Mouse (Mus musculus) lung, postnatal 14 days (tissue): ENCODE measurements around the gene Celf5.

Experiments used
- DNase-seq: peaks from one replicate; pipeline ENCODE4 v3.0.0; 2021

Celf5 gene

DNA sequence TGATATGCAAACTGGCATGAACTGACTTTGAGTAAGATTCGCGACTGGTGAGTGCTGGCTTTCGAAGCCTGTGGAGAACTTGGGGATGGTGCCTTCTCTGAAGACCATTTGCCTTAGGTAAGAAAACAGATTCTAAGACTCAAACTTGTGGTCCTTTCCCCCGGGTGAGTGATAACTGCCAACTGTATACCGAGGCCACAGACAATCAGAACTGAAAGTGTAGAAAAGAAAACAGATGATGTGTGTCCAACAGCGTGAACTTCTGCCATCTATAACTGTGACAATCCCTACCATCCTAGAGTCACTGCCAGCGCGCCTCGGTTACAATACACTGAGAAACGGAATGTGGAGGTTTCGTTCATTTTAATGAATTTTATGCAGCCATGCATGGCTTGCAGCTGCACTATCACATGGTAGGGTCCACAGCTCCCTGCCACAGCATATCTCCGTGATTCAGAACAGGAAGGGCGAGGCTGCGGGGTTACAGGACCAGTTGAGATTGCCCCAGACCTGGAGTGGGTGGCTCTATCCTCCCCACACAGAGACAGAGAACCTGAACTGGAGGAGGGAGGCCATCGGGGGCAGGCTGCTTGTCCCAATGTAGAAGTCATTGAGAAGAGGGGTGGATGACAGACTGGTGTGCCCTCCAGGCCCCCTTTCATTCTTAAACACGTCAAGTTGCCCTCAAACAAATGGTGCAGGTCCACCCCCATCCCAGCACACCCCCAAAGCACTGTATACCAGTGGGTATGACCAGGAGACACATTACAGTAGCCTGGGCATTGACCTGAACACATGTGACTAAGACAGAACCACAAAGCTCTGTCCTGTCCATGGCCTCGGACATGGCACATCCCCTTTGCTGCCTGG, 15.1 kb upstream of the Celf5 start:
- no peak for DNase-seq

DNA sequence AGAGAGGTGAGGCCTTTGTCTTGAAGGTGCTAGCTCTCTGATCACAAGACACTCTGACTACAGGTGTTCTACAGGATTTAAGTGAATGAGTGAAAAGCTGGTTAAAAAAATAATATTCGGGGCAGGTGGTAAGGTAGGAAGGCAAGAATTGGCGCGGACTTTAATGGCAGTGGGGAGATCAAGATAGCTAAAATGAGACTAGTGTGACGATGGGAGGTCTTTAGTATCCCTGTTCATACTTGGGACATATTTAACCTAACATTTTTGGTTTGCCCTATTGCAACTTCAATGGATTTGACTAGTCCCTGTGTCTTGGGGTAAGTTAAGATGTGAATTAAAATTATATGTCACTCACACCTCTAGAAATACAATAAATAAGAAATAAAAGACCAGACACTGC, 14.5 kb upstream of the Celf5 start:
- no peak for DNase-seq

DNA sequence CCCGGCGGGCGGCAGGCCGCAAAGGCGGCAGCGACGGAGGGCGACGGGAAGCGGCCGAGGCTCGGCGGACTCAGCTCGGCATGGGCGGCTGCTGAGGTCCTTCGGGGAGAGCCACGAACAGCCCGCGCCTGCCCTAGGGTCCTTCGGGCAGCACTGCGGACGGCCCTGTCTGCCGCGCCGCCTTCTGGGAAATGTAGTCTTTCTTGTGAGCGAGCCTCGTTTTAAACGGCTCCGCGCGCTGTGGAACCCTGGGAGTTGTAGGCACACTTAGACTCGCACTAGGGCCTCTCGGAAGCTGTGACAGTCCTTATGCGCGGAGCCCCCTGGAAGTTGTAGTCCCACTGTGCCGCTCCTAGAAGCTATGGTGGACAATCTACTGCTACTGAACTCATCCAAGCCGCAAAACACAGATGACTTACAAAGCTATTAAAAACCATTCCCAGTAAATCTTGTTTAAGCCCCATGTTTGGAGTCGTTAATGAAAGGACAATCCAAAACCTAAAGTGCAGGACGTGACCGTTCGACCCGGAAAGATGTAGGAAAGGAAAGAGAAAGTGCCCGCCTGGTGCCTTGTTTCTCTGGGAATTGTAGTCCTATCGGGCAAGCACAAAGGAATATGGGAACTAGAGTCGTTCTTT, 13.9 kb upstream of the Celf5 start, which contains the start of gene Ncln:
Gene Ncln (minus strand): TSS at position 129 of the 638 bp plus-strand sequence.
- DNase-seq = peak; percentile 98

DNA sequence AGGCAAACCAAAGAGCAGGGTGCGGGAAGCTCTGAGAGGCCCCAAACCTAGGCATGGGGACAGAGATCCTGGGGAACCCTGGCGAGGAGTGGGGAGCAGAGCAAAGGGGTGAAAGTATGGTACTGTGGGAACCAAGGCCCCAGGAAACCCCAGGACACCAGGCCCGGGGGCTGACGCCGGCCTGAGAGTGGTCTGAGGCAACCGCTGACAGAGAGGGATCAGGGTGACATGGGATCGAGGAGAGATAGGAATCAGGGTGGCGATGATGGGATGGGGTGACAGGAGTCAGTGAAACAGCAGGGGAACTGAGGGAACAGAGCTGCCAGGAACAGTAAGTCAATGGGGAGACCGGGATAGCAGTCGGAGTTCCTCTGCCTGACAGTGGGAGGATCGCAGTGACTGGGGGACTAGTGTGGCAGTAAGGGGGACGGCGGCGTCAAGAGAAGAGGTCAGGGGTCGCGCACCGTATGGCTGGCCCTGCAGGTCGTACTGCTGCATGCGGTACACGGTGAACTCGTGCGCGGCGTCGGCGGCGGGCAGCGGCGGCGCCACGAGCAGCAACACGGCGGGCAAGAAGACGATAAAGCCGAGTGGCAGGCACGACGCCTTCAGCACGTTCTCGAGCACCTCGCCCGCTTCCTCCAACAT, 13.2 kb upstream of the Celf5 start:
- no peak for DNase-seq

DNA sequence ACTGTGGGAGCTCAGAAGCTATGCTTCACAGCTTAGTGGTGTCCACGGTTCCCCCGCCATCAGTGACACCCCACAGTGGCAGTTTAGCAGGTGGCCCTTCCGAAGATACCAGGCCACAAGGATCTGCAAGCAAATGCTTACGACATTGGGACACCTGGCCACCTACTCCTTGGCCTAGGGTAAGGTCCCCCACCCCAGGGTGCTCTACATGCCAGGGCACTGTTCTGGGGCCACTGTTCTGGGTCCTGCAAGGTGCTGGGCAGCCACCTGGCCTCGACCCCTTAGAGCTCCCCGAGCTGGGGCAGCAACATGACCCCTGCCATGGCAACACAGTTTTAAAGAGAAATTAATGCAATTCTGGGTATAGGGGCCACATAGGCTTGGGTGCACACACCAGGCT, 12.6 kb upstream of the Celf5 start:
- no peak for DNase-seq

DNA sequence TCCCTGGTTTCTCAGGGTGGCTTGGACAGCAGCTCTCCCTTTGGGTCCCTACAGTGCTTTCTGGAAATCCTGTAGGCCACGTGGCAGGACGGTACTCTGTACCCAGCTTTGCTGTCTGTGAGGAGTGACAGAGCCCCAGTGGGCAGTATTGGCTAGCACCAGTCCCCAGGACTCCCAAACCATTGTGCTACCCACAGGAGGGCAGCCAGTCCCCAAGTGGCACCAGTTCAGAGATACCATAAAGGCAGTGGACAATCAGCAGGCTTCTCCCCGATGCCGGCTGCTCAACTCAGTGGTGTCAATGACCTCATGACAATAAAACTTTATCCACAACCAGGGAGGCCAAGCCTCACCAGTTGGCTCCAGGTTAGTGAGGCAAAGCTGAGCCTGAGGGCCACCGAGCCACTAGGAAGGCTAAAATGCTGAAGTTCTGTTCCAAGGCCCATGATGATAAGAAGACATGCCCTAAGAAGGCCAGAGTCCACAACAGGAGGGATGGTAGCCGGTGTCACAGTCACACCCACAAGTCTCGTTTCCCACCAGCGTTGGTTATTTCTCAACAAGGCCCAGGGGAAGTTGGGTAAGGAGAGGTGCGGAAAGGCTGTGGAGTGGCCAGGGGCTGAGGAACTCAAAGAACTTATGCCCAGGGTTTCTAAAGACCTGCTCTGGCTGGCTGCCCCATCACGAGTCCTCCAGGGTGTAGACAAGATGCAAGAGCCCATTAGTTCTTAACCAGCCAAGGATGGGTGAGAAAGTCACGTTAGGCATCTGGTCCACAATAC, 11.9 kb upstream of the Celf5 start:
- no peak for DNase-seq

DNA sequence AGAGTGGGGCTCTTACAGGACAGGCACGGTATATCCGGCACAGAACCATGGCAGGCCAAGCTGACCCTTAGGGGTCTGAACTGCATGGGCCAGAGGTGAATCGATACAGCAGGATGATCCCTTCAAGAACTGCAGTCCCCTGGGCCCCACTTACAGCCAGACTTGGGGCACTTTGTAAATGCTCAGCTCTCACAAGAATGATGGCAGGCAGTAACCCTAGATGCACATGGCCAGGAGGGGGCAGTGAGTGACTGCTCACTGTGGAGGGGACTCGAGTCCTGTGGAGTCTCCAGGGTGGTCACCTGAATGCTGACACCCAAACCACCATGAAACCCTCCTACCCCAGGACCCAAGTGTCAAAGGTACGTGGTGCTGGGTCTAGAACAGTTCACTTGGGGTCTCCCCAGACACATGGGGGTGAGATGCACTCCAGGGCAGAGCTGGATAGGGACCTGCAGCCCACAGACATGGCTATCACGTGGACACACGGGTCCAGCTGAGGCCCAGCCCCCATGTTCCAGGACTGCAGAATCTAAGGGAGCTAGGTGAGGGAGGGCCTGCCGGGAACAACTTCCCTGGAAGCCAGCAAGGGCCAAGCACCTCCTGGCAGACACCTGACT, 11.2 kb upstream of the Celf5 start:
- no peak for DNase-seq

DNA sequence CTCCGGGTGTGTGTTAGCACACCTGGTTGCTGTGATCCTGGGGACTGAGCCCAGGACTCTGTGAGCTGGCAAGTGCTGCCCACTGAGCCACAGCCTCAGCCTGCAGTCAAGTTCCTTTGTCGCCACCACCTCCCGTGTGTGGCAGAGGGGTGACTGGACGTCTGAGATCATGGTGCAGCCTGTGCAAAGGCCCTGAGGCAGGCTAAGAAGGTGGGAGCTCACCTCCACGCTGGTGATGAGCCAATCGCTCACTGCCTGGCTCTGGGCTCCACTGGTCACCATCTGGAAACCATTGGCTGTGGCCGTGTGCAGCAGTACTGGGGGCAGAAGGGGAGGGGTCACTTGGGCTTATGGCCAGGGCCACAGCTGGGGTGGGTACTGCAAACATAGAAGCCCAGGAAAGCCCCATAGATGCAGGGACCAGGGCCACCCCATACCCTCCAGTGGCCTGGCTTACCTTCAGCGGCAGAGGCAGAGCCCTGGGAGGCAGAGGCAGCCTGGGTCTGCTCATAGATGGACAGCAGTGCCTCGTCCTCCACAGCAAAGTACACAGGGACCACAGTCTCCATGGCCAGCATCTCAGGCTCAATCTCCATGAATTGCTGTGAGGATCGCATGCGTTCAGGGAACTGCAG, 10.2 kb upstream of the Celf5 start:
- no peak for DNase-seq

DNA sequence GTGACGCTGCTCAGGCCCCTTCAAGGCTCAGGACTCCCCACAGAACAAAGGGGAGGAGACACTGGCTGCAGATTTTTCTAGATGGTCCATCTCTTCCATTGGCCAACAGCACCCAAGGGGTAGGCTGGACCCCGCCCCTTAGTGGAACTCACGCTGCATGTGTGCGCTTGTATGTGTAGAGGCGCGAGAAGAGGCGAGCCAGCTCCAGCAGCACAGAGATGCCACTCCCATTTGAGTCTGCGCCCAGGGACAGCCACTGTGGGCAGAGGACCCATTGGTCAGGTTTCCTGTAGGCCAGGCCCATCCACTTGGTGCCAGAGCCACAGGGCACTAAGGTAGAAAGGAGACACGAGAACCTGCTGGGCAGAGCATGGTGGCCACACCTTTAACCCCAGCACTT, 8.5 kb upstream of the Celf5 start:
- no peak for DNase-seq

DNA sequence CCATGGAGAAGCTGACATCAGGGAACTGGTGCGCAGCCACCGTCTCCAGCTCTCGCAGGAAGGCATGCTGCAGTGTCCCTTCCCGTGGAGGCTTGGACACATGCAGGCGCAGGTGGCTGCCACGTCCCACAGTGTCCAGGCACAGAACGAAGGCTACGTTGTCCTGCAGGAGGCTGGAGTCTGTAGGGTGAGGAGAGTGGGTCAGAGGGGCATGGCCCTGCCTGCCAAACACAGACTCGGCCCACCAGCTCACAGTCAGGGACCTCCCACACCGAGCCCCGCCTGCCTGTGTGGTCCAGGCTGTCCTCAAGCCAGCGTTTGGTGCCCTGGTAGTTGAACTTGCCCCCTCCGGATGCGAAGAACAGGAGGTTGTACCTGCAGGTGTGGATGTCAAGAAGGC, 7.4 kb upstream of the Celf5 start:
- DNase-seq = no peak

DNA sequence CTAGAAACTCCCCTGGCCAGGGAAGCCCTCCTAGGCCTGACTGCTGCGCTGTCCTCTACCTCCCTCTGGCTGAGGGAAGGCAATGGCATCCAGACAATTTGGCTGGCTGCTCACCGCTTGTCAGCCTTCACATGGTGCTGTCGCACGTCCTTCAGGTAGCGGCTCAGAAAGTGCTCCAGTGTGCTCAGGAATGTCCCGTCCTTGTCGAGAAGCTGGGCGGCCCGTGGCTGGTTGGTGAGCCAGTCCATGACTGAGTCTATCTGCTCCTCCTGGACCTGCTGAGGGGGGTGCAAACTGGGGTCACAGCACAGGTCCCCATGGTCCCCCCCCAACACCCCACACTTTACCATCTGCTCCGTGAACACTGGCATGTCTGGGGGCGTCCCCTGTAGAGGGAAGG, 5.6 kb upstream of the Celf5 start:
- no peak for DNase-seq

DNA sequence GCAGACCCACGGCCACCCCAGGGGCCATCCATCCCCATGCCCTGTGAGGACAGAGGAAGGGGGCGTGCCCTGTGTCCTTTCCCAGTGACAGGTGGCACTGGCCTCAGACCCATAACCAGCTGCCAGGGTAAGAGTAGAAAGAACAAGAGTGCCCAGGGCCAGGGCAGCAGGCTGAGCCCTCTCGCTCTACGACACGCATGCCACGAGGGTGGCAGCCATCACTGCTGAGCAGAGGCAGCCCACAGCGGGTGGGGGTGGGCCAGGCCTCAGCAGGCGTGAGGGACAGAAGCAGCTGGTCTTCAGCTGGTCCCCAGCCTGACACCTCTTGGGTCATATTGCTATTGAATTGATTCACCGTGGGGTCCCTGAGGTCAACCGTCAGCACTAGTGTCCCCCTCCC, 4.0 kb upstream of the Celf5 start:
- no peak for DNase-seq

DNA sequence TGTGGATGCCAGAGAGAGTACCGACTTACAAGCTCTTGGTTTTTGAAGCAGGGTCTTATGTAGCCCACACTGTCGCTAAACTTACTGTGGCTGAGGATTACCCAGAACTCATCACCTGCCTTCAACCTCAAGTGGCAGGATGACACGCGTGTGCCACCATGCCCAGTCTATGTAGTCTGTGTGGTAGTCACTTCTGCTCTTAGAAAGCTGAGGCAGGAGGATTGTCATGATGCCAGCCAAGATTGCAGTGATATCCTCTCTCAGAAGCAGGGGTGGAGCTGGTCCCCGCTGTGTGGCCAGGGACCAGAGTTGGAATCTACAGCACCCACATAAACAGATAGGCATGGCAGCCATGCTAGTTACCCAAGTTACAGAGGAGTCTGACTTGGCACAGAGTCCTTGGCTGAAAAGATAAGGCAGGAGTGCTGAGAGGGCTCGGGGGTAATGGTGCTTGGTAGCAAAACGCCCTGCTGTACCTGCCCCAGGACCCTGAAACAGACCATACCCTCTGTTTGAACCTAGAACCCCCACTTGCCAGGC, 3.0 kb upstream of the Celf5 start:
- DNase-seq = no peak

DNA sequence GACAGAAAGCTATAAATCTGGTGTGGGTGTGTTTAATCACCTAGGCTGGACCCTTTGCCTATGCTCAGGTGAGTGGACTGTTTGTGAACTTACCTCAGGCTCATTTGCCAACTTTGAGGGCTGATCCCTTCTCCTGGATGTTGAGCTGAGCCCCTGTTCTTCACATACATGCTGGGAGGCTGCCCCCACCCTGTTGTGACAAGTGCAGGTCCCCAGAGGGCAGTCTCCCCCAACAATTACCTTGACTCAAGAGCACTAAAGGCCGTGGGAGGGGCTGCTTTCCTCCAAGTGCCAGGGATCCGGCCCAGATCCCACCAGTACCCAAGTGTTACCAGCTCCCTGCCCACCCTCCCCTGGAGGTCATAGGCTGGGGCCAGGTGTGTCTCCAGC, 2.5 kb upstream of the Celf5 start:
- DNase-seq = no peak

DNA sequence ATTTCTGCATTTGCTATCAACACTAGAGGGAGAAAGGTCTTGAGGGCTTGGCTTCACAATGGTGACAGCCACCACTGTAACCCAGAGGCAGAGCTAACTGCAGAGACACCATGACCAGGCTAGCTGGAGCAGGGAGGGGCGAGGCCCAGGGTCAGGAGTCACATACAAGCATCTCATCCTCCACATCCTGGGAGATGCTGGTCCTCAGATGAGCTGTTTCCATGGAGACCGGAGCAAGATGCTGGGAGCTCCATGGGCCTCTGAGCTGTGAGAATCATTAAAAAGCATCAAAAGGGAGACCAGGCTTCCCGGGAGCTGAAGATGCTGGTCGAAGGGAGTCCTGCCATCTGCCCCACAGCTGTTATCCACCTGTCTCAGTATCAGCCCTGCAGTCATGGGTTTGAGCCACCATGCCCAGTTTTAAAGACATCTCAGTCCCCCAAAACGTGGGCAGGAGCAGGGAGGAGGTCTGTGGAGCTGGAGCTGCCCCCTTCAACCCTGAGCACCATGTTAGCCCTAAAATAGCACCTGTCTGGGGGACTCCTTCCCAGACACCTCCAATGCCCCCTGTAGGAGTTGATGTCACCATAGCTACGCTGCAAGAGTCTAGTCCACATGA, 2.0 kb upstream of the Celf5 start:
- DNase-seq = no peak

DNA sequence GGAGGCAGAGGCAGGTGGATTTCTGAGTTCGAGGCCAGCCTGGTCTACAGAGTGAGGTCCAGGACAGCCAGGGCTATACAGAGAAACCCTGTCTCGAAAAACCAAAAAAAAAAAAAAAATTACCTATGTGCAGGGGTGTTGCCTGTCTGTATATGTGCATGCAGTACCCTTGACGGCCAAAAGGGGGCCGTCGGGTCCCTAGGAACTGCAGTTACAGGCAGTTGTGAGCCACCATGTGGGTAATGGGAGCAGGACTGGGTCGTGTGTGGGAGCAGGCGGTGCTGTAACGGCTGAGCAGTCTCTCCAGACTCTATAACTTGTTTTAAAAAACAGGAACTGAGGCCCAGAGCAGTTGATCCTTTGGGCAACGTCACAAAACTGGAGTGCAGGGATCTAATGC, 1.5 kb upstream of the Celf5 start:
- DNase-seq = no peak

DNA sequence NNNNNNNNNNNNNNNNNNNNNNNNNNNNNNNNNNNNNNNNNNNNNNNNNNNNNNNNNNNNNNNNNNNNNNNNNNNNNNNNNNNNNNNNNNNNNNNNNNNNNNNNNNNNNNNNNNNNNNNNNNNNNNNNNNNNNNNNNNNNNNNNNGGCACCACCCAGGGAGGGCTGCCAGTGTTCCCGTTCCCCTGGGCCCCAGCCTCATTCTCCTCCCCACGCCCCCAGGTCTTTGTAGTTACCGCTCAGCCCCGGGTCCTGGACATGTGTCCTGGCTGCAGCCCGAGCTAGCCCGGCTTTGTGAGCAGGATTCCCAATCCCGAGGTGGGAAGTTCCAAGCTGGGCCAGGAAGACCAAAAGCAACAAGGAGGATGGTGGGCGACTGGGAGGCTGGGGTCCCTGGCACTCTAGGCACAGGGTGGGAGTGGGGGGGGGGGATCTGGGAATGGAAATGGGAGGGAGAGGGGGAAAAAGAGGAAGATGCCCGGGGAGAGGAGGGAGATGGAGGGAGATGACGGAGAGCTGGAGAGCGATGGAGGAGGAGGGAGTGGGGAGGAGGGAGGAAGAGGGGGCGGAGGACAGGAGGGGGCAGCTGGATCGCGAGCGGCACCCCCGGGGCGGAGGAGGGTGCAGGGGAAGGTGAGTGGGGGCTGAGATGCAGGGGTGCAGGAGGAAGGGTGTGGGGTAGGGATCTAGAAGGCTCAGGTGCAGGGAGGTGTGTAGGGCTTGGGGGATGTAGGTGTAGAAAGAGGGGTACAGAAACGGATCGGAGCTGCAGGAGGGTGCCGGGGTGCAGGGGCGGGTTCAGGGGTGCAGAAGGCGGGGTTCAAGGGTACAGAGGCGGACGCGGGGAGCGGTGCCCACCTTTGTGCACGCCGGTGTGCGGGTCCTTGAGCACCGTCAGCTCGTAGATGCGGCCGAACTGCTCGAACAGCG, 640 bp downstream of the Celf5 start:
- no peak for DNase-seq

DNA sequence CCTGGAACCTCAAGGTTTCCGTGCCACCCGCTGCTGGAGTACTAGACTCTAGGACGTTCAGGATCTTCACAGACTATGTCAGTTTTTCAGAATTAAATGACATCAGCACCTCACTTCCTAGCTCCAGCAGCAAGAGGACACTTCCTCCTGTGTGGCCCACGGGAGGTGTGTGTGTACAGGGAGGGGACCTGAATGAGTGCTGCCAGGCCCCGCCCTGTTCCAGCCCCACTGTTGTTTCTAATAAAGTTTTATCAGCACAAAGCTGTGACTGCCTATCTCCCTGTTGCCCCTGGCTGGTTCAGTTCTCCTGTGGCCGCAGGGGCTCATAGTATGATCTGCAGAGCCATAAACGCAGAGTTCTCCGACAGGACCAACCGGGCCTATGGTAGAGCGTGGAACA, 8.0 kb downstream of the Celf5 start:
- DNase-seq = no peak

DNA sequence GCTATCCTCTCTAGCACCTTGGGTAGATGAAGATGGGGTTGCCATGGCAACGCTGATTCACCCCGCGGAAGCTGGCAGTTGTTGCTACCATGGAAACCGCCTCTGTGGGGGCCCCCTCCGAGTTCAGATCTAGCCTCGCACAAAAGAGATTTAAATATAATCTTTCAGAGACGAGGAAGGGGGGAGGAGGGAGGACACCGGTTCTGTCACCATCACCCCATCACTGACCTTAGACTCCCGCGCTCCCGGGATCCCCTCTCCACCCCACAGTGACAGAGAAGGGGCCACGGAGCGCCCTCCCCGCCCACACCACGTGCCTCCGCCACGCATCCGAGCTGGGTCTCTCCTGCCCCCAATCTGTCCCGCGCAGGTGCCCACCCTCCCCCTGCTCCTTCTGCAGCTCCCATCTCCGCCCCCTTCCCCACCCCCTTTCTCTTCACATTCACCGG, 9.5 kb downstream of the Celf5 start:
- DNase-seq = no peak

DNA sequence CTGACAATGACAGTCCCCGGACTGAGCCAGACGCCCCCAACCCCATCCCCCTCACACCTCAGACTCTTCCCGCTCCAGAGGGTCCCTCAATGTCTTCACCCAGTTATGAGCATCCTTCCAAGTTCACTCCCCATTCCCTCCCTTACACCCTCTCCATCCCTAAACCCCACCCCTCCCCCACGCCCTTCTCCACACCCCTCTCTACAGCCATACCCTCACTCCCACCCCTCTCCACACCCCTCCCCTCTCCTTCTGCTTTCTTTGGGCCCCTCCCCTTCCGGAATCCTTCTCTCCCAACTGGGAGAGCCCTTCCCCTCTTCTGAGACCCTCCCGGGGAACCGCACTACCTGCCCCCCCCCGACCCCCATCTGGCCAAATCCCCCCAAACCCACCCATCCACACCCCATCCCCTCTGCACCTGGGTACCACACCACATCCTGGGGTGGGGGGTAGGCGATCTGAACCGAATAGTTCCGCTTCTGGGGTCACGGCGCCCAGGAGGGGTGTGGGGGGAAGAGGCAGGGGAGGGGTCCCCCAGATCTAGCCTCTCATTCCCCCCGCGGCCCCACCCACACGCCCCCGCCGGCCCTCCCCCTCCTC, 10.0 kb downstream of the Celf5 start:
- no peak for DNase-seq
